Mouse (Mus musculus) liver, postnatal 0 days (tissue): ENCODE measurements at regions not wholly inside any gene's neighbourhood (a gene's known extent, or its start where the extent isn't known, plus 50 kb on each side); places are given as distances from the start of the nearest gene placed in this dataset.

Experiments used
- CTCF ChIP-seq: sonication (generic); IDR thresholded peaks from 2 replicates; pipeline ENCODE4 v1.5.1; 2016; ENCODE audit warnings: antibody characterized with exemption, low read depth
- EP300 ChIP-seq: IDR thresholded peaks from 2 replicates; pipeline ENCODE4 v1.6.1; 2016; ENCODE audit warnings: antibody characterized with exemption, low read depth, mild to moderate bottlenecking

DNA sequence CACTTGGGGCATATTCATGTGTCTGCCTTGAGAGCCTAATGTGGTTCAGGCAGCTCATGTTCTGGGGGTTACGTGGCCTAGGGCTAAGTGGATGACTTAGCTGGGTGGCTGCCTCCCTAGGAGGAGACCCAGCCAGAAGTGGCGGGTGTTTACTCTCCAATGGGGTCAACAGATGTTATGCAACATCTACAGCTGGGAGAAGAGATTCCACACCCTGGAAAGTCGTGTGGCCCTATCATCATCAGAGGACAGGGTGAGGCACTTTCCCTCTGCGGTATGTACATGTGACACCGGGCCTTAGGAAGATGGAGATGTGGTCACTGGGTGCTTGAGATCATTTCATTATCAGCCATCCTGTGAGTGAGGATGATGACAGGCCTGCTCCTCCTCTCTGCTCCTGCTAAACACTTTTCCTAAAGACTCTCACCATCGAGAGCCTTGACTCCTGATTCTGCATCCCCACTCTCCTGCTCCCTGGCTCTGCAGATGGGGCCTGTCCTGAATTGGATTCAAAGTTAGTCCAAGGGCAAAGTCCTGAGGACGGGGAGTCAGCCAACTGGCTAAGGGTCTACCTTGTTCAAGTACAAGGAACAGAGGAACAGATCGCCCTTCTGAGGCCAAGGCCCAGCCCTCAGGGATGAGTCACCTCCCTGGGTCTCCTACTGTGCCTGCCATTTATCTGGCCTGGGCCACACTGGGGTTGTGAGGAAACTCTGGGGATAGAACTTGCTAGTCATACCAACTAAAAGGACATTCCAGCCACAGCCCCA lies 99.8 kb upstream of the Cops8 start:
- no peak for TF ChIP-seq EP300
- TF ChIP-seq CTCF, result no peak
